Mouse (Mus musculus): ENCODE measurements at regions not wholly inside any gene's neighbourhood (a gene's known extent, or its start where the extent isn't known, plus 50 kb on each side); places are given as distances from the start of the nearest gene placed in this dataset.

DNA sequence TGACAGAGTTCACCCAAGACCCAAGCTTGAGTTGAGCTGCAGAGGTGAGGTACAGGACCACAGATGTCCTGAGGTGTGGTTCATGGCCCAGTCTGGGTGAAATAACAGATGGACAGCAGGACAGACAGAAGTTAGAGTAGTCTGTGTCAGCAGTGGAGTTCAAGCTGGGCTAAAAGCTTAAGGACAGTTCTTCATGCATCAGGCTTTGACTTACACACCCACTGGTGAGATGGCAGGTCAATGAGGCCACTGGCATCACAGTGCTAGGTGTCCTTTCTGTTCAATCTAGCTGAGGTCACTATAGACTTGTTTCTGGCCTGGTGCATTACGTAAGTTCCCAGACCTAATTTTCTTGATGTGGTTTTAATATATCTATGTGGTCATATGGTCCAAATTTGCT is 238.9 kb upstream of the Dab2 start:
- H3K9ac ChIP-seq (replicated peaks; ENCODE audit: low read length, poor library complexity, severe bottlenecking): no peak overlapping the region
- no peak overlapping the region for H3K4me3 ChIP-seq (ENCODE audit: low read depth, low read length)
- ATAC-seq (ENCODE audit: low FRiP score) (no peak), DNase-seq (ENCODE audit: low spot score) (no peak)
- 100% methylated on average over 1 of the region's 1 CpGs for WGBS
- H3K27ac ChIP-seq (ENCODE audit: low read depth, low read length): no peak overlapping the region
- H3K4me2 ChIP-seq (ENCODE audit: low read depth, low read length, poor library complexity, severe bottlenecking): no peak overlapping the region
- no peaks in the 10 kb centered on the region for H3K36me3 ChIP-seq (ENCODE audit: insufficient read depth, low read length)
- no peaks in the 10 kb centered on the region for H3K9me3 ChIP-seq (ENCODE audit: low read length)
- no peaks in the 10 kb centered on the region for H3K27me3 ChIP-seq (ENCODE audit: insufficient read depth, low read length)
- no peaks in the 10 kb centered on the region for H3K4me1 ChIP-seq (ENCODE audit: insufficient read depth, low read length)
- no peak for TF ChIP-seq CTCF (IDR thresholded peaks at IDR 0.05)

DNA sequence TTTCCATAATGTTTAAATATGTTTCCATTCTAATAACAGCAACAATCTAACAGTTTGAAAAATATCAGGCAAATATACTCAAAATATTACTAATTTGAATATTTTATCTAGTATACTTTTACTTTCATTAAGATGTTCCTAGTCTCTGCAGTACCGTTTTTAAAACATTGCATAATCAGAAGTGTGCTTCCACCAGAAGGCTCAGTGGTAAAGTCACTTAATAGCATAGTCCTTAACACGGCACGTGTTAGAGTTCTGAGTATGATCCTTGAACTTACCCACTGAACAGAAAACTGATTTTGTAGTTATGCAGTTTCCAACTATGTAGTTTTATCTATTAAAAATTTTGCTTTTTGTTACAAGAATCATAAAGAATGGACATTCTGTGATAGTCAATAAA is 234.5 kb upstream of the Dab2 start:
- H3K27ac ChIP-seq (ENCODE audit: low read depth, low read length): no peak overlapping the region
- no peak overlapping the region for H3K4me2 ChIP-seq (ENCODE audit: low read depth, low read length, poor library complexity, severe bottlenecking)
- ATAC-seq (ENCODE audit: low FRiP score): no peak
- TF ChIP-seq CTCF (IDR thresholded peaks at IDR 0.05): no peak
- H3K27me3 ChIP-seq (ENCODE audit: insufficient read depth, low read length): no peaks in the 10 kb centered on the region
- no peak overlapping the region for H3K4me3 ChIP-seq (ENCODE audit: low read depth, low read length)
- WGBS: 91% methylated on average over 3 of the region's 3 CpGs
- no peaks in the 10 kb centered on the region for H3K4me1 ChIP-seq (ENCODE audit: insufficient read depth, low read length)
- no peak for DNase-seq (ENCODE audit: low spot score)
- no peaks in the 10 kb centered on the region for H3K9me3 ChIP-seq (ENCODE audit: low read length)
- no peaks in the 10 kb centered on the region for H3K36me3 ChIP-seq (ENCODE audit: insufficient read depth, low read length)
- no peak overlapping the region for H3K9ac ChIP-seq (replicated peaks; ENCODE audit: low read length, poor library complexity, severe bottlenecking)

DNA sequence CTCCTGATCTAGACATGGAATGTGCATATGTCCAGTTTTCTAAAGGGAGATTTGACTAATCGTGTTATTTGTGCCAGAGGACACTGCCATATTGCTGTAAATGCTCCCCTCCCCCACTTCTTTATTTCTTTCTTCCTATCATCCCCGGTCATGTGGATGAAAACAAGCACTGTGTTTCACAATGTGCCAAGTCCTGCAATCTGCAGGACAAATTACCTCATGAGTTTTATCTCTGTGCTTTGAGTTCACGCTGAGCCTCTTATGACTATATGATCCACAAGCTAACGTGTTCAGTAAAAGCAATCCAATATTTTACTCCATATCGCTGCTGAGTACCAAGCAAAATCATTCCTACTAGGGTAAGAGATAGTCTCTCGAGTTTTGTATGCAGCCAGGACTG is 232.2 kb upstream of the Dab2 start:
- Histone ChIP-seq H3K9me3 (ENCODE audit: low read length) (no peaks in the 10 kb centered on the region), H3K27ac (ENCODE audit: low read depth, low read length) (no peak overlapping the region), H3K4me2 (ENCODE audit: low read depth, low read length, poor library complexity, severe bottlenecking) (no peak overlapping the region), H3K36me3 (ENCODE audit: insufficient read depth, low read length) (no peaks in the 10 kb centered on the region), H3K9ac (replicated peaks; ENCODE audit: low read length, poor library complexity, severe bottlenecking) (no peak overlapping the region), H3K4me3 (ENCODE audit: low read depth, low read length) (no peak overlapping the region), H3K4me1 (ENCODE audit: insufficient read depth, low read length) (no peaks in the 10 kb centered on the region), H3K27me3 (ENCODE audit: insufficient read depth, low read length) (no peaks in the 10 kb centered on the region)
- ATAC-seq (ENCODE audit: low FRiP score) (no peak), DNase-seq (ENCODE audit: low spot score) (no peak)
- TF ChIP-seq CTCF (IDR thresholded peaks at IDR 0.05): no peak
- 85% methylated on average over 6 of the region's 6 CpGs for WGBS

DNA sequence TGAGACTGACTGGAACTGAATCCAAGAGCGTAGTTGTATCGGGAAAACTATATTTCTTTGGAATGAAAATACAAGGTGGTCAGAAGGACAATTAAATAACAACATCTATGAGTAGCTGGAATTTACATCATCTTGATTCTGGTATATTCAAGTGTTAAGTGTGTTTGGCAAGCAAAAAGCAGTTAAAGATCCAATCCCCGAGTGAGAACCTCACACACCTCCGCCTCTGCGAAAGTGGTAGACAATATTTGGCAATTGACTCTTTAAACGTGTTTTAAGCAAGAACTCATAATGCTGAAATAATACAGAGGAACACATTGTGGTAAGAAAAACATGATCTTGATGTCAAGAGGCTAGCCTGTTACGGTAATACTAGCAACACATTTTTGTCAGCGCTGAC is 231.2 kb upstream of the Dab2 start:
- DNase-seq (ENCODE audit: low spot score) (no peak), ATAC-seq (ENCODE audit: low FRiP score) (no peak)
- Histone ChIP-seq H3K9me3 (ENCODE audit: low read length) (no peaks in the 10 kb centered on the region), H3K27me3 (ENCODE audit: insufficient read depth, low read length) (no peaks in the 10 kb centered on the region), H3K4me2 (ENCODE audit: low read depth, low read length, poor library complexity, severe bottlenecking) (no peak overlapping the region), H3K9ac (replicated peaks; ENCODE audit: low read length, poor library complexity, severe bottlenecking) (no peak overlapping the region), H3K4me3 (ENCODE audit: low read depth, low read length) (no peak overlapping the region), H3K4me1 (ENCODE audit: insufficient read depth, low read length) (no peaks in the 10 kb centered on the region), H3K27ac (ENCODE audit: low read depth, low read length) (no peak overlapping the region), H3K36me3 (ENCODE audit: insufficient read depth, low read length) (no peaks in the 10 kb centered on the region)
- 95% methylated on average over 8 of the region's 8 CpGs for WGBS
- no peak for TF ChIP-seq CTCF (IDR thresholded peaks at IDR 0.05)

DNA sequence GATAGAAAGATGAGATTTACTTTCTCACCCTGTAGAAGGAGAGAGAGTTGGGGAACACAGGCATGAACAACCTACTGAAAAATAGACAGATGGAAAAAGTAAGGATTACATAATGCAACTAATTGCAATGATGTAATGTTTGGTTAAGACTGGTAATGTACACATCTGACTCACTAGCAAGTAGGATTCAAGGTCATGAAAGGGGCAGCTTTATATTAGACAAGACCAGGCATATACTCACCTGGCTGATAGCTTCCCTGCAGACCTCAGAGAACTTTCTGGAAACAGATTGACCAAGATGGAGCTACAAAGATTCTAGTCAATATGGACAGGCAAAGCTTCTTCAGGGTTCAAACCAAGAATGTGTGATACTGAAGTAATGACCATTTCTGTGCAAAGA is 227.7 kb upstream of the Dab2 start:
- H3K4me1 ChIP-seq (ENCODE audit: insufficient read depth, low read length): no peaks in the 10 kb centered on the region
- H3K9me3 ChIP-seq (ENCODE audit: low read length): no peaks in the 10 kb centered on the region

DNA sequence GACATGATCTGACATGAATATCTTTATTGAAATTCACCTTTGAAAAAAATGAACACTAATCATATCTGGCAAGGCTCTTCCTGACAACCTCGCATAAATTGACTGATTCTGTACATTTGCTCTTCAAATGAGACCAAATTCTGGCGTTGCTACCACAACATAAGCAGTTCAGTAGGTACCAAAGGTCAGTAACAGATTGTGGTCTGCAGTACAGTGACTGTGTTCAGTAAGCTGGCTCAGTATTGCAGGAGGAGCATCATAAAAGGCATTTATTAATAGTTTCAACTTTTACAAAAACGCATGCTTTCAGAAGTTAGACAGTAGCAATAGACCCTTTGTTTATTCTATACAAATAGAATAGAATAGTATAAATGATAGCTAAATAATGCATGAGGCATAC is 226.7 kb upstream of the Dab2 start:
- Histone ChIP-seq H3K9ac (replicated peaks; ENCODE audit: low read length, poor library complexity, severe bottlenecking) (no peak overlapping the region), H3K4me3 (ENCODE audit: low read depth, low read length) (no peak overlapping the region), H3K27me3 (ENCODE audit: insufficient read depth, low read length) (no peaks in the 10 kb centered on the region), H3K4me2 (ENCODE audit: low read depth, low read length, poor library complexity, severe bottlenecking) (no peak overlapping the region), H3K4me1 (ENCODE audit: insufficient read depth, low read length) (no peaks in the 10 kb centered on the region), H3K36me3 (ENCODE audit: insufficient read depth, low read length) (no peaks in the 10 kb centered on the region), H3K9me3 (ENCODE audit: low read length) (no peaks in the 10 kb centered on the region), H3K27ac (ENCODE audit: low read depth, low read length) (no peak overlapping the region)
- DNase-seq (ENCODE audit: low spot score): no peak
- WGBS: 84% methylated on average over 3 of the region's 3 CpGs
- no peak for TF ChIP-seq CTCF (IDR thresholded peaks at IDR 0.05)
- no peak for ATAC-seq (ENCODE audit: low FRiP score)

More for the DNA sequence above, 227.7 kb upstream of the Dab2 start:
- no peak for TF ChIP-seq CTCF (IDR thresholded peaks at IDR 0.05)
- no peak overlapping the region for H3K27ac ChIP-seq (ENCODE audit: low read depth, low read length)
- H3K27me3 ChIP-seq (ENCODE audit: insufficient read depth, low read length): no peaks in the 10 kb centered on the region
- ATAC-seq (ENCODE audit: low FRiP score) (no peak), DNase-seq (ENCODE audit: low spot score) (no peak)
- no peaks in the 10 kb centered on the region for H3K36me3 ChIP-seq (ENCODE audit: insufficient read depth, low read length)
- H3K9ac ChIP-seq (replicated peaks; ENCODE audit: low read length, poor library complexity, severe bottlenecking): no peak overlapping the region
- H3K4me3 ChIP-seq (ENCODE audit: low read depth, low read length): no peak overlapping the region
- H3K4me2 ChIP-seq (ENCODE audit: low read depth, low read length, poor library complexity, severe bottlenecking): no peak overlapping the region

Measured in midbrain, postnatal 0 days (tissue).